Mouse (Mus musculus) hindbrain, embryonic 13.5 days (tissue): ENCODE data around the gene Slc30a2. TPM values are rescaled to one million over a fixed set of nuclear protein-coding genes. Genes with fewer than 3 reads are reported as not detected.
"Not testable (repeated sequence)": the region's sequence is repeated elsewhere in the genome, so short reads cannot be mapped to it uniquely, and the experiment has no call there.

Source experiments
- ATAC-seq: fragments of 200-750 bp; cut with Nextera tagmentation; 2 replicates; pipeline ENCODE4 v1.8.0; 2017; ENCODE audit warnings: moderate TSS enrichment; ENCODE audit not compliant: low FRiP score
- H3K27ac ChIP-seq: fragments of 300-500 bp; sonication (generic); 2 replicates; pipeline ENCODE4 v1.5.1; 2015; ENCODE audit warnings: inconsistent platforms, mild to moderate bottlenecking, moderate library complexity
- H3K27me3 ChIP-seq: fragments of 300-500 bp; sonication (generic); 2 replicates; pipeline ENCODE4 v1.6.1; 2015; ENCODE audit warnings: mild to moderate bottlenecking, inconsistent platforms
- H3K36me3 ChIP-seq: fragments of 300-500 bp; sonication (generic); 2 replicates; pipeline ENCODE4 v1.6.1; 2015; ENCODE audit warnings: mild to moderate bottlenecking, inconsistent platforms
- H3K4me1 ChIP-seq: fragments of 300-500 bp; sonication (generic); replicated peaks from 2 replicates; pipeline ENCODE4 v1.6.1; 2015; ENCODE audit warnings: inconsistent platforms
- H3K4me2 ChIP-seq: fragments of 300-500 bp; sonication (generic); 2 replicates; pipeline ENCODE4 v1.6.1; 2015; ENCODE audit warnings: inconsistent platforms, mild to moderate bottlenecking, moderate library complexity
- H3K4me3 ChIP-seq: fragments of 300-500 bp; sonication (generic); 2 replicates; pipeline ENCODE4 v1.5.1; 2015; ENCODE audit warnings: mild to moderate bottlenecking, inconsistent platforms
- H3K9ac ChIP-seq: fragments of 300-500 bp; sonication (generic); 2 replicates; pipeline ENCODE4 v1.6.1; 2015; ENCODE audit warnings: mild to moderate bottlenecking, inconsistent platforms
- H3K9me3 ChIP-seq: fragments of 300-500 bp; sonication (generic); 2 replicates; pipeline ENCODE4 v1.6.1; 2016; ENCODE audit warnings: inconsistent platforms
- WGBS: fragments of 180-500 bp; shearing (Covaris S2); methylation state at CpG from one replicate; pipeline ENCODE4 v1.1.7; 2015; 5-methylcytosine and 5-hydroxymethylcytosine counted together
- polyA plus RNA-seq: library from polyadenylated mRNA; unstranded; fragments of >200 nt; fragmentation: Nextera tagmentation; extraction: Ambion mirVana; gene quantifications from 2 replicates; pipeline ENCODE4 v1.2.1, GENCODE M21; 2015

Slc30a2 gene
- polyA plus RNA-seq = not detected in 2 replicates

- Histone ChIP-seq H3K9ac (peak within 1 kb of the TSS; percentile 60), H3K4me1 (peaks cover 12% of the 10 kb centered on the region), H3K27me3 (peaks cover 62% of the 10 kb centered on the region), H3K4me3 (peak within 1 kb of the TSS; percentile 29), H3K9me3 (no peaks in the 10 kb centered on the region), H3K36me3 (no peaks in the 10 kb centered on the region), H3K4me2 (peak within 1 kb of the TSS; percentile 49), H3K27ac (no peak within 1 kb of the TSS)
- 3% methylated on average over 61 of the region's 61 CpGs for WGBS
- no peak for ATAC-seq
These were observed at the start of gene Slc30a2 for GRCm38 (mm10) chr4:134343071-134344031. Gene Slc30a2, plus strand, starts transcription at chr4:134343181.

GRCm38 (mm10) chr4:134293692-134294163 lies 49.3 kb upstream of the Slc30a2 start:
- Histone ChIP-seq H3K9ac (peak overlapping the region; percentile 46; the same call in 1 of the 2 replicates), H3K36me3 (no peaks in the 10 kb centered on the region), H3K9me3 (0 out of 2 replicates have a peak, but pooled peaks cover 3% of the 10 kb centered on the region), H3K27me3 (peaks cover 18% of the 10 kb centered on the region; the same call in 1 of the 2 replicates), H3K27ac (no peak overlapping the region), H3K4me2 (no peak overlapping the region), H3K4me1 (peaks cover 5% of the 10 kb centered on the region), H3K4me3 (no peak overlapping the region)
- WGBS = 75% methylated on average over 9 of the region's 9 CpGs
- no peak for ATAC-seq

GRCm38 (mm10) chr4:134296096-134296495 lies 46.9 kb upstream of the Slc30a2 start:
- H3K4me3 ChIP-seq, ATAC-seq, H3K4me1 ChIP-seq, H3K4me2 ChIP-seq, H3K36me3 ChIP-seq, H3K27ac ChIP-seq, H3K9ac ChIP-seq, H3K9me3 ChIP-seq: not testable (repeated sequence)
- peaks cover 18% of the 10 kb centered on the region; the same call in 1 of the 2 replicates for H3K27me3 ChIP-seq
- 91% methylated on average over 4 of the region's 4 CpGs for WGBS

- no peak overlapping the region for H3K9ac ChIP-seq
- H3K4me2 ChIP-seq = no peak overlapping the region
- H3K27ac ChIP-seq = no peak overlapping the region
- no peak for ATAC-seq
- no peaks in the 10 kb centered on the region for H3K36me3 ChIP-seq
- 93% methylated on average over 4 of the region's 4 CpGs for WGBS
- 0 out of 2 replicates have a peak, but pooled peaks cover 3% of the 10 kb centered on the region for H3K9me3 ChIP-seq
- no peak overlapping the region for H3K4me3 ChIP-seq
- no peaks in the 10 kb centered on the region for H3K4me1 ChIP-seq
- H3K27me3 ChIP-seq = peaks cover 18% of the 10 kb centered on the region; the same call in 1 of the 2 replicates
These were observed 46.5 kb upstream of the Slc30a2 start for GRCm38 (mm10) chr4:134296523-134296922.

GRCm38 (mm10) chr4:134297369-134297768 lies 45.6 kb upstream of the Slc30a2 start:
- no peaks in the 10 kb centered on the region for H3K4me1 ChIP-seq
- no peak overlapping the region for H3K27ac ChIP-seq
- H3K36me3 ChIP-seq = no peaks in the 10 kb centered on the region
- 96% methylated on average over 8 of the region's 8 CpGs for WGBS
- H3K9ac ChIP-seq = no peak overlapping the region
- peaks cover 16% of the 10 kb centered on the region; the same call in 1 of the 2 replicates for H3K27me3 ChIP-seq
- ATAC-seq = no peak
- no peak overlapping the region for H3K4me2 ChIP-seq
- H3K9me3 ChIP-seq = 0 out of 2 replicates have a peak, but pooled peaks cover 3% of the 10 kb centered on the region
- H3K4me3 ChIP-seq = no peak overlapping the region

GRCm38 (mm10) chr4:134298626-134299497 lies 44.1 kb upstream of the Slc30a2 start:
- Histone ChIP-seq H3K27ac (no peak overlapping the region), H3K9ac (no peak overlapping the region), H3K4me3 (no peak overlapping the region), H3K4me1 (no peaks in the 10 kb centered on the region), H3K27me3 (peaks cover 1% of the 10 kb centered on the region; the same call in 1 of the 2 replicates), H3K36me3 (no peaks in the 10 kb centered on the region), H3K4me2 (no peak overlapping the region), H3K9me3 (0 out of 2 replicates have a peak, but pooled peaks cover 3% of the 10 kb centered on the region)
- WGBS = 78% methylated on average over 19 of the region's 19 CpGs
- no peak for ATAC-seq

- H3K27ac ChIP-seq = no peak overlapping the region
- 60% methylated on average over 4 of the region's 4 CpGs for WGBS
- H3K9me3 ChIP-seq = 0 out of 2 replicates have a peak, but pooled peaks cover 3% of the 10 kb centered on the region
- H3K36me3 ChIP-seq = no peaks in the 10 kb centered on the region
- no peaks in the 10 kb centered on the region for H3K27me3 ChIP-seq
- H3K4me3 ChIP-seq = no peak overlapping the region
- H3K9ac ChIP-seq = no peak overlapping the region
- ATAC-seq = no peak
- H3K4me1 ChIP-seq = no peaks in the 10 kb centered on the region
- H3K4me2 ChIP-seq = no peak overlapping the region
These were observed 43.5 kb upstream of the Slc30a2 start for GRCm38 (mm10) chr4:134299498-134299810.

- 83% methylated on average over 9 of the region's 9 CpGs for WGBS
- Histone ChIP-seq H3K9ac (no peak overlapping the region), H3K9me3 (0 out of 2 replicates have a peak, but pooled peaks cover 3% of the 10 kb centered on the region), H3K4me2 (no peak overlapping the region), H3K4me3 (no peak overlapping the region), H3K27me3 (no peaks in the 10 kb centered on the region), H3K27ac (no peak overlapping the region), H3K36me3 (no peaks in the 10 kb centered on the region), H3K4me1 (no peaks in the 10 kb centered on the region)
- ATAC-seq = no peak
These were observed 42.7 kb upstream of the Slc30a2 start for GRCm38 (mm10) chr4:134300316-134300715.

- no peaks in the 10 kb centered on the region for H3K27me3 ChIP-seq
- H3K4me3 ChIP-seq = no peak overlapping the region
- no peaks in the 10 kb centered on the region for H3K9me3 ChIP-seq
- H3K4me1 ChIP-seq = peaks cover 2% of the 10 kb centered on the region
- WGBS = 88% methylated on average over 5 of the region's 5 CpGs
- H3K4me2 ChIP-seq = no peak overlapping the region
- ATAC-seq = no peak
- no peaks in the 10 kb centered on the region for H3K36me3 ChIP-seq
- no peak overlapping the region for H3K27ac ChIP-seq
- no peak overlapping the region for H3K9ac ChIP-seq
These were observed 40.9 kb upstream of the Slc30a2 start for GRCm38 (mm10) chr4:134302084-134302483.

GRCm38 (mm10) chr4:134306963-134307362 lies 36.0 kb upstream of the Slc30a2 start:
- 81% methylated on average over 2 of the region's 2 CpGs for WGBS
- no peak overlapping the region for H3K27ac ChIP-seq
- H3K4me3 ChIP-seq = no peak overlapping the region
- no peak for ATAC-seq
- H3K27me3 ChIP-seq = no peaks in the 10 kb centered on the region
- H3K4me2 ChIP-seq = no peak overlapping the region
- H3K36me3 ChIP-seq = no peaks in the 10 kb centered on the region
- no peaks in the 10 kb centered on the region for H3K9me3 ChIP-seq
- H3K4me1 ChIP-seq = peaks cover 13% of the 10 kb centered on the region
- H3K9ac ChIP-seq = no peak overlapping the region

GRCm38 (mm10) chr4:134307367-134308072 lies 35.5 kb upstream of the Slc30a2 start:
- Histone ChIP-seq H3K4me1 (peaks cover 13% of the 10 kb centered on the region), H3K36me3 (no peaks in the 10 kb centered on the region), H3K27ac (no peak overlapping the region), H3K9ac (0 out of 2 replicates have a peak overlapping the region, but pooled peaks have one; percentile 13), H3K4me2 (0 out of 2 replicates have a peak overlapping the region, but pooled peaks have one; percentile 15), H3K9me3 (no peaks in the 10 kb centered on the region), H3K4me3 (no peak overlapping the region), H3K27me3 (no peaks in the 10 kb centered on the region)
- WGBS = 21% methylated on average over 8 of the region's 12 CpGs
- 0 out of 2 replicates have a peak, but pooled peaks have one; percentile 10 for ATAC-seq
